Mouse (Mus musculus): ENCODE results near the gene Sec23ip.
A peak's percentile ranks its signal among the peaks of the same experiment; 100 is the strongest.

GRCm38 (mm10) chr7:128724761-128725160 lies 20.0 kb upstream of the Sec23ip start:
- TF ChIP-seq CTCF (IDR thresholded peaks at IDR 0.05; ENCODE audit: low read depth) (peak; percentile 89), EP300 (IDR thresholded peaks at IDR 0.05; ENCODE audit: low read depth) (no peak)
